In the genomic region with DNA sequence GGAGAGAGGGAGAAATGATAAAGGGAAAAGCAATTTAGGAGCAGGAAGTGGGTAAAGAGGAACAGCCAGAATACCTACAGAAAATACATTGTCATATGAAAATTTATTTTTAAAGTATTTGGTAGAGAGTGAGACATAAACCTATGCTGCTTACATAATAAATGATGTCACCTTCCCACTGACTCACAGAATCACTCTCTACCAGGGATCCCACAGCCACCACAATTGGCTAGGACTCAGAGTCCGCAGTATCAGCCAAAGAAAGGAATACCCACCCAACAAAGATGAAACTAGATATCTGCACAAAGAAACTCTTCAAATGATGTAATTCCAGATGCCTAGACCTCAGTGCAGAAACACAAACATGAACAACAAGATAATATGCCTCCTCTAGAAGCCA, we compare ENCODE assay signal across 22 mouse cellular contexts. TPM values are rescaled to one million over a fixed set of nuclear protein-coding genes. Genes with fewer than 3 reads are reported as not detected.
A peak's percentile ranks its signal among the peaks of the same experiment; 100 is the strongest.
DNase-seq lines count a peak whose midpoint lies in the region; ATAC-seq lines count a peak whose summit lies in the region.
"Had no signal": no experiment of that assay in that cellular context is flagged by ENCODE, and none has a peak within 500 bp of the region (broad histone marks: within the 10 kb centered on the region; RNA-seq: fewer than 3 reads in every experiment).

No protein-coding gene starts in this region.

- DNase-seq in frontal cortex, postnatal 14 days (ENCODE audit: low spot score in 2 of 2), result no peak
- DNase-seq in left cerebral cortex, adult 18-20 months (ENCODE audit: low spot score in 2 of 2), result peak; percentile 19 to 24
- no peak for DNase-seq in left cerebral cortex, postnatal 4 days
- DNase-seq in 416B (ENCODE audit: low read depth), result peak; percentile 5
- DNase-seq in skeletal muscle tissue, adult 2 months (ENCODE audit: low read depth, low spot score), result peak; percentile 32
- no peak for DNase-seq in embryo, embryonic 9.5 days (ENCODE audit: extremely low spot score)
- DNase-seq: adrenal gland, postnatal 14 days; cerebellum, adult 8-10 months; gastrocnemius, postnatal 14 days; heart, adult 11 months; heart, postnatal 36 days; kidney, adult 8-10 months; kidney, postnatal 4 days; liver; lung, adult 2 months; lung, postnatal 10 days; right cerebral cortex, postnatal 25 days had no signal

- ATAC-seq in frontal cortex, adult (ENCODE audit: low TSS enrichment), result peak; percentile 83; the same call in 1 of the 2 replicates
- ATAC-seq: forebrain, embryonic 14.5 days; intestine, embryonic 16.5 days; midbrain, embryonic 13.5 days had no signal

- intact Hi-C loops in left cerebral cortex, postnatal 4 days (cut with DNase I), result no loop called here

RNA-seq across cellular contexts. Expression of a gene that starts 12.0 kb away (rescaled TPM):
- 100 to 1,000 TPM; 109 to 119 TPM for total RNA-seq in left cerebral cortex, adult 18-20 months (2021)
- 10 to 100 TPM; 32.9 to 37.9 TPM for total RNA-seq in left cerebral cortex, postnatal 4 days (2021)
- total RNA-seq: heart, postnatal 36 days; megakaryocyte-erythroid progenitor cell, adult 5-6 weeks had no signal

Comparison
In these comparisons a context has a peak if more than half of its experiments do, and no peak if none do; other contexts are left out.
1. DNase-seq: peak in left cerebral cortex, adult 18-20 months (2 of 2), 416B (single experiment) and skeletal muscle tissue, adult 2 months (single experiment); none in frontal cortex, postnatal 14 days (0 of 2), left cerebral cortex, postnatal 4 days (single experiment) and embryo, embryonic 9.5 days (single experiment).